Mouse (Mus musculus): ENCODE measurements around the gene Ostm1. TPM values are rescaled to one million over a fixed set of nuclear protein-coding genes. Genes with fewer than 3 reads are reported as not detected.

Gene Ostm1
- polyA plus RNA-seq, 2 experiments = 7.0 to 14.3 TPM

DNA sequence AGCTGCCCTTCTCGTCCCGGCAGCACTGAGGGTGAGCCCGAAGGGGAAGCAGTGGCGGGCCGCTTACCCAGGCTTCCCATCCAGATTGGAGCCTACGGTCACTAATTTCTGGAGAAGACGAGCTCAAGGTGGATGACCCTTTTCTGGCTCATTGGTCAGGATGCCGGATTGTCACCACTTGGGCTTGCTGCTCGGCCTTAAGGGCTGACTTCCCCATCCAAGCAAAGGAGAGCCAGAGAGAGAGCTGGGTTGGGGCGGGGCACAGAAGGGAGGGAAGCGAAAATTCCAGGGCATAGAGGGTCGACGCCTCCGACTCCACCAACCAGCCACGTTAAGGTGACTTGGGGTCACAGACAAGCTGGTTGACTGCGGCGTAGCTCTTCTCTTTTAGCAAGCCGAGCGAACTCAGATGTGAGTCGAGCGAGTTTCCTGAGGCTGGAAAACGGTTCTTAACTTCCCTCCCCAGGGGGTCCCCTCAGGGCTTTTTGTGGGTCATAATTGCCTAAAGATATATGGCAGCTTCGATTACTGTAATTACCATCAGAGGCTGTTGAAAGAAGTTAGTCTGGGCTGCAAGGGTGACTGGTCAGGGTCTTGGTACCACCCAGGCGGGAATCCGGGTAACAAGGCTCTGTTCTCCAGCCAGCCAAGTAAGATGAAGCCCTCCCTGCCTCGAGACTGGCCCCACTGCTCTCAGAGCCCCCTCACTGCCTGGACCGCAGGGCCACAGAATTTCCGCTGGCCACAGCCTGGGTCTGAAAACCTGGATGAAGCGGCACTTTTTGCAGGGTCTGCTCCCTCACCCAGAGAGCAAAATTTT, 3.3 kb upstream of the Ostm1 start:
- Histone ChIP-seq H3K27ac (no peak overlapping the region), H3K27me3 (ENCODE audit: control insufficient read depth, insufficient read depth, low read length) (peaks cover 99% of the 10 kb centered on the region), H3K9me3 (ENCODE audit: control insufficient read depth, low read length) (no peaks in the 10 kb centered on the region), H3K4me1 (replicated peaks; ENCODE audit: control insufficient read depth in 2 of 2, insufficient read depth in 2 of 2, low read length in 1 of 2) (no peaks in the 10 kb centered on the region), H3K9ac (replicated peaks) (no peak overlapping the region), H3K36me3 (replicated peaks; ENCODE audit: control insufficient read depth, insufficient read depth, low read depth) (no peaks in the 10 kb centered on the region), H3K4me3 (ENCODE audit: insufficient read depth in 1 of 2, low read depth in 2 of 2, low read length in 2 of 2) (no peak overlapping the region), H3K4me2 (ENCODE audit: low read depth) (no peak overlapping the region)
- DNase-seq (ENCODE audit: low read depth in 3 of 3, low spot score in 3 of 3) (no peak), ATAC-seq (ENCODE audit: insufficient read depth) (no peak)
- WGBS (ENCODE audit: insufficient replicate concordance) = 4% methylated on average over 29 of the region's 29 CpGs
- TF ChIP-seq EP300 (IDR thresholded peaks at IDR 0.05; ENCODE audit: low read depth) = no peak
- TF ChIP-seq CTCF (IDR thresholded peaks at IDR 0.05; ENCODE audit: low read depth) = no peak

DNA sequence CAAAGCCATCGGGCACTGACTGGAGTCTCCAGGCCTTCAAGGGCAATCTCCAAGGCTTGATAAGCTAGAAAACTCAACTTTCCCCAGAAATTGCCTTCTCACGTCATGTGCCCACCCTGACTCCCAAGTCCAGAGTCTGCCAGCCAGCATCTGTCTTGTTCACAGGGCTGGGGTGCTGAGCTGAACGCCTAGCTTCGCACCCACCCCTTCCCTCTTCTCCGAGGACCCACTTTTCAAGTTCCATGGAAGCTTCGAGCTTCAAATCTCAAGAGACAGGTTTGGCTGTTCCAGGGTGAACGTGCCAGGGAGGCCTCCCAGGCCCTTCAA, 2.7 kb upstream of the Ostm1 start:
- Histone ChIP-seq H3K4me2 (ENCODE audit: low read depth) (no peak overlapping the region), H3K9me3 (ENCODE audit: control insufficient read depth, low read length) (no peaks in the 10 kb centered on the region), H3K4me3 (ENCODE audit: insufficient read depth in 1 of 2, low read depth in 2 of 2, low read length in 2 of 2) (no peak overlapping the region), H3K27ac (no peak overlapping the region), H3K27me3 (ENCODE audit: control insufficient read depth, insufficient read depth, low read length) (peaks cover 99% of the 10 kb centered on the region), H3K36me3 (replicated peaks; ENCODE audit: control insufficient read depth, insufficient read depth, low read depth) (no peaks in the 10 kb centered on the region), H3K9ac (replicated peaks) (no peak overlapping the region), H3K4me1 (replicated peaks; ENCODE audit: control insufficient read depth in 2 of 2, insufficient read depth in 2 of 2, low read length in 1 of 2) (no peaks in the 10 kb centered on the region)
- TF ChIP-seq CTCF (IDR thresholded peaks at IDR 0.05; ENCODE audit: low read depth) (no peak), EP300 (IDR thresholded peaks at IDR 0.05; ENCODE audit: low read depth) (no peak)
- ATAC-seq (ENCODE audit: insufficient read depth) (no peak), DNase-seq (ENCODE audit: low read depth in 3 of 3, low spot score in 3 of 3) (no peak)
- 3% methylated on average over 7 of the region's 7 CpGs for WGBS (ENCODE audit: insufficient replicate concordance)

DNA sequence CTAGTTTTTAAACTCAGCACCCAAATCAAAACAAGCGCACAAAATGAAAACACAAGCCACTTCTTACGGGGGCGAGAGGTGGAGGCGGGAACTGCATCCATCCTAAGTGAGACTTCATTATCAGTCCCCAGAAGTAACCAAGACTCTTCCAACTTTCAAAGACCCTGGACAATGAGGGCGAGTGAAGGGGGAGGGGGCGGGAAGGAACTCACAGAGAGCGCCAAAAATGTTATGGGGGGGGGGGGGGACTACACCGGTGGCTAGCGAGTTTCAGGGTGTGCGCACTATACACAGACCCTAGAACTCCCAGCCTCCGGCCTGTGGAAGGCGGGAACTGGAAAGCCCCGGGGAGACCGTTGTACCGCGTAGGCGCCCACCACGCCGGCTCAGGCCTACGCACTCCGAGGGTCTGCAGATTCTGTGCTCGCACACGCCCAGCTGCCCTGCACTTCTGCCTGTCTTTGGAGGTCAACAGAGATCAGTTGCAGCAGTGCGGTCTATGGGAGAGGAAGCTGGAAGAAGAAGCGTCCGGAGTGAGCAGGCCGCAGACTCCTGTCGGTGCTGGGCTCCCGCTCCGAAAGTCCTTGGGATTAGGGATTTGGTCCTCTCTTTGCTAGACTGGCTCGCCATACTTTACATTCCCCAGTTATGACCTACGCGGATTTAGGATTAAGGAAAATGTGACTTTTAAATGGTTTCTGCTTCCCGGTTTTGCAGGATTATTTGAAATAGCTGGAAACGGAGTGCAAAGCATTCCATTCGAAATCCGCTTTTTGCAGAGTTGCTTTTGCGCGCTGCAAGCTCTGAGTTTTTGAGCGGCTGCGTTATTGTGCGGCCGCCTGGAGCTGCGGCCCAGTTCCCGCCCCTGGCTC, 1.7 kb upstream of the Ostm1 start:
- H3K4me1 ChIP-seq (replicated peaks; ENCODE audit: control insufficient read depth in 2 of 2, insufficient read depth in 2 of 2, low read length in 1 of 2) = no peaks in the 10 kb centered on the region
- H3K9me3 ChIP-seq (ENCODE audit: control insufficient read depth, low read length) = no peaks in the 10 kb centered on the region
- H3K4me3 ChIP-seq (ENCODE audit: insufficient read depth in 1 of 2, low read depth in 2 of 2, low read length in 2 of 2) = no peak overlapping the region
- TF ChIP-seq CTCF (IDR thresholded peaks at IDR 0.05; ENCODE audit: low read depth) = no peak
- TF ChIP-seq EP300 (IDR thresholded peaks at IDR 0.05; ENCODE audit: low read depth) = no peak
- DNase-seq (ENCODE audit: low read depth in 3 of 3, low spot score in 3 of 3) = no peak
- no peak for ATAC-seq (ENCODE audit: insufficient read depth)
- H3K4me2 ChIP-seq (ENCODE audit: low read depth) = no peak overlapping the region
- H3K27me3 ChIP-seq (ENCODE audit: control insufficient read depth, insufficient read depth, low read length) = peaks cover 100% of the 10 kb centered on the region
- H3K9ac ChIP-seq (replicated peaks) = no peak overlapping the region
- H3K36me3 ChIP-seq (replicated peaks; ENCODE audit: control insufficient read depth, insufficient read depth, low read depth) = no peaks in the 10 kb centered on the region
- no peak overlapping the region for H3K27ac ChIP-seq
- 2% methylated on average over 44 of the region's 45 CpGs for whole genome bisulfite sequencing (ENCODE audit: insufficient replicate concordance)

DNA sequence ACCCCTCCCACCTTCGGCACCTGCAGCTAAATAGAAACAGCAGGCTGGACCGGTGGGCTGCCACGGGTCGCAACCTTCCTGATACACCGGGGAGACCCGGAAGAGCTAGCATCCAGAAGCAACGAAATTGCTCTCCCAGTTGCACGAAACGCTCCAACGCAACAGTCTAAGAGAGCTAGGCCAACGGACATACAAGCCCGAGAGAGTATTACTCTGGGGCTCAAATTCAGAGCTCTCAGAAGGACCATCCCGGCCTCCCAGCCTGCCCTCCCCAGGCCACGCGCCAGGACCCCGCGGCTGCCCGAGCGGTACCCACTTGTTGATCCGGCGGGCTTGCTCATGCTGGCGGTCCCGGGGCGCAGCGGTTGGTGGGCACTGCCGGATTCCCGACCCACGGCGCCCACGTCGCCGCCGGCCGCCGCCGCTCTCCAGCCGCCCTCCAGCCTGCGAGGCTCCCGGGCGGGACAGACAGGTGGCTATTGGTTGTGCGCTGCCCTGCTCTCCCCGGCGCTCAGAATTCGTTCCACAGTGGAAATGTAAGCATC, 984 bp upstream of the Ostm1 start:
- Histone ChIP-seq H3K9ac (replicated peaks) (no peak overlapping the region), H3K27ac (no peak overlapping the region), H3K27me3 (ENCODE audit: control insufficient read depth, insufficient read depth, low read length) (peaks cover 99% of the 10 kb centered on the region), H3K36me3 (replicated peaks; ENCODE audit: control insufficient read depth, insufficient read depth, low read depth) (no peaks in the 10 kb centered on the region), H3K4me1 (replicated peaks; ENCODE audit: control insufficient read depth in 2 of 2, insufficient read depth in 2 of 2, low read length in 1 of 2) (no peaks in the 10 kb centered on the region), H3K9me3 (ENCODE audit: control insufficient read depth, low read length) (no peaks in the 10 kb centered on the region), H3K4me2 (ENCODE audit: low read depth) (no peak overlapping the region), H3K4me3 (ENCODE audit: insufficient read depth in 1 of 2, low read depth in 2 of 2, low read length in 2 of 2) (no peak overlapping the region)
- WGBS (ENCODE audit: insufficient replicate concordance) = under 1% methylated on average over 44 of the region's 44 CpGs
- DNase-seq (ENCODE audit: low read depth in 3 of 3, low spot score in 3 of 3) = no peak
- ATAC-seq (ENCODE audit: insufficient read depth) = no peak
- TF ChIP-seq CTCF (IDR thresholded peaks at IDR 0.05; ENCODE audit: low read depth) (no peak), EP300 (IDR thresholded peaks at IDR 0.05; ENCODE audit: low read depth) (no peak)

DNA sequence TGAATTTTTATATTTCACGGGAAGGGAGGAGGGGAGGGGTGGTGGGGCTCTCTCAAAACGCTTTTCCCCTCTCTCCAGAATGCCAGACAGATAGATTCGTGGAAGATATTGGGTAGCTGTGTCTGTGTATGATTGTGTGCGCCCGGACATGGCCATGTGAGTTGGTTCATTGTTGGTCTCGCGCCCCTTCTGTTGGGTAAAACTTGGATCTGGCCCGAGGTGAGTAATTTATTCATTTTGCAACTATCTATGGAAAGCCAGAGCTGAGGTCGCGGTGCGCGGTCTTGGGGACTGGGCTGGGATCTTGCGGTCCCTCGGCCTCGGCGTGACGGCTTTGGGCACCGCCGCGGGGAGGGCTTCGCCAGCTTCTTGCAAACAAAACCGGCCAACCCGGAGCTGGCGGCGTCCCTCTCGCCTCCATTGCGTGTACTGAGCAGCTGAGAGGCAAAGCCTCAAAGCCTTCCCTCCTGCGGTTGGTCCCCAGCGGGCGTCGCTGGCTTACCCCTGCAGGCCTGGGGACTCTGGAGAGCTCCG, 347 bp downstream of the Ostm1 start:
- H3K9me3 ChIP-seq (ENCODE audit: control insufficient read depth, low read length) = no peaks in the 10 kb centered on the region
- no peak overlapping the region for H3K4me2 ChIP-seq (ENCODE audit: low read depth)
- H3K36me3 ChIP-seq (replicated peaks; ENCODE audit: control insufficient read depth, insufficient read depth, low read depth) = no peaks in the 10 kb centered on the region
- H3K4me3 ChIP-seq (ENCODE audit: insufficient read depth in 1 of 2, low read depth in 2 of 2, low read length in 2 of 2) = no peak overlapping the region
- peaks cover 98% of the 10 kb centered on the region for H3K27me3 ChIP-seq (ENCODE audit: control insufficient read depth, insufficient read depth, low read length)
- no peak overlapping the region for H3K27ac ChIP-seq
- whole genome bisulfite sequencing (ENCODE audit: insufficient replicate concordance) = 2% methylated on average over 32 of the region's 32 CpGs
- no peak for TF ChIP-seq CTCF (IDR thresholded peaks at IDR 0.05; ENCODE audit: low read depth)
- no peak for TF ChIP-seq EP300 (IDR thresholded peaks at IDR 0.05; ENCODE audit: low read depth)
- H3K4me1 ChIP-seq (replicated peaks; ENCODE audit: control insufficient read depth in 2 of 2, insufficient read depth in 2 of 2, low read length in 1 of 2) = no peaks in the 10 kb centered on the region
- no peak overlapping the region for H3K9ac ChIP-seq (replicated peaks)
- ATAC-seq (ENCODE audit: insufficient read depth) (no peak), DNase-seq (ENCODE audit: low read depth in 3 of 3, low spot score in 3 of 3) (no peak)
